Mouse (Mus musculus) cerebellum, adult 2 months (tissue): ENCODE measurements around the gene Ccr1.
"Not testable (repeated sequence)": the region's sequence is repeated elsewhere in the genome, so short reads cannot be mapped to it uniquely, and the experiment has no call there.

Source experiments
- CTCF ChIP-seq: fragments of 200-500 bp; IDR thresholded peaks from 2 replicates; pipeline ENCODE4 v1.5.1; 2011; ENCODE audit warnings: low read depth, mild to moderate bottlenecking, control low read depth, low read length, moderate library complexity, borderline replicate concordance; ENCODE audit not compliant: insufficient read depth
- POLR2A ChIP-seq: fragments of 200-500 bp; IDR thresholded peaks from 2 replicates; pipeline ENCODE4 v1.6.1; 2011; ENCODE audit warnings: low read length, control low read depth, borderline replicate concordance; ENCODE audit not compliant: insufficient read depth

DNA sequence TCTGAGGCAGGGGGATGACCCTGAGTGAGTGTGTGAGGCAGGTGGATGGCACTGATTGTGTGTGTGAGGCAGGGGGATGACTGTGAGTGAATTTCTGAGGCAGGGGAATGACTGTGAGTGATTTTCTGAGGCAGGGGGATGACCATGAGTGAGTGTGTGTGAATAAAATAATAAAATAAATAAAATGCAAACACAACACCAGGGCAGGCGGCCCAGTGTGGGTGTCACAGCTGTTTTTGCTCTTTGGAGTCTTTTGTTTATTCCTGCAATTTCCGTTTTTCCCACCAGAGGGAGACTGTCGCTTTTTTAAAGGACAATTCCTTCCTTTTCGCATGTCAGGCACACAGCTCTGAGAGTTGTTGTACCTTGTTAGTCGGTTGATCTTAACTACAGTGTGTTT is 42.5 kb downstream of the Ccr1 start:
- TF ChIP-seq CTCF, result 0 out of 2 replicates have a peak, but pooled peaks have one; percentile 10
- not testable (repeated sequence) for TF ChIP-seq POLR2A
